Mouse (Mus musculus): ENCODE results near the gene Dis3l.

The Dis3l gene

DNA sequence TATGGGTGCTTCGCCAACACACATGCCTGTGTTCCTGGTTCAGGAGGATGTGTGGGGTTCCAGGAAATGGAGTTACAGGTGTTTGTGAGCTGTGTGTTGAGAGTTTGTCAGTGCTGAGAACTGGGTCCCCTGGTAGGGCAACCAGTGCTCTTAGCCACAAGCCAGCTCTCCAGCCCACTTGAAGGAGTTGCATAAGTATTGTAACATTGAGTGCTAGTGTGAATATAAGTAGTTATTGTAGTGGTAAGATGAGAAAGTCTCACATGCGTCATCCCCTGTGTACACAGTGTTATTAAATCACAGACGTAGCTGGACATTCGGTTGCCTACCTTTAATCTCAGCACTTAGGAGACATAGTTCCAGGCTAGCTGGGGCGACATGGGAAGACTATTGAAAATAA, 81.2 kb downstream of the Dis3l start:
- no peak for DNase-seq (ENCODE audit: low spot score in 2 of 2)
